Mouse (Mus musculus) gastrocnemius, adult 2 months (tissue): ENCODE measurements around the gene Kcnt2. TPM values are rescaled to one million over a fixed set of nuclear protein-coding genes. Genes with fewer than 3 reads are reported as not detected.

Experiments used
- DNase-seq: peaks from one replicate; pipeline ENCODE4 v3.0.0; 2022
- H3K27ac ChIP-seq: fragments of 200-600 bp; 2 replicates; pipeline ENCODE4 v1.8.1; 2022; ENCODE audit warnings: mild to moderate bottlenecking
- H3K4me3 ChIP-seq: fragments of 200-600 bp; 2 replicates; pipeline ENCODE4 v1.8.1; 2022; ENCODE audit warnings: mild to moderate bottlenecking, moderate library complexity
- CTCF ChIP-seq: fragments of 200-600 bp; IDR thresholded peaks from 2 replicates; pipeline ENCODE4 v1.8.1; 2022; ENCODE audit warnings: antibody characterized with exemption, mild to moderate bottlenecking, moderate library complexity
- intact Hi-C: fragments of 180-260 bp; cut with DNase I; formaldehyde crosslinking; loops from one replicate; pipeline ENCODE4 v1.15.1; 2025
- long read RNA-seq, 2 experiments: library from polyadenylated mRNA; stranded (forward); transcript quantifications; one replicate each; pipeline ENCODE4 v2.0.0; 2021
- total RNA-seq, 2 experiments: library from RNA; stranded (reverse); gene quantifications; 2 replicates each; pipeline ENCODE4 v1.2.3; 2021

Gene Kcnt2
- total RNA-seq = under 1 TPM; 0.45 to 0.56 TPM
- long read RNA-seq, experiment 1 = 0 reads
- long read RNA-seq, experiment 2 = 0 reads

GRCm38 (mm10) chr1:140245876-140246597 lies at the start of gene Kcnt2:
Gene Kcnt2 (plus strand): TSS chr1:140246158.
- H3K27ac ChIP-seq = peak within 1 kb of the TSS; percentile 16; the same call in 1 of the 2 replicates
- peak within 1 kb of the TSS; percentile 66 for H3K4me3 ChIP-seq
- peak; percentile 72 for DNase-seq
- no peak for TF ChIP-seq CTCF
- intact Hi-C loops = no loop called here

- Histone ChIP-seq H3K27ac (no peak overlapping the region), H3K4me3 (no peak overlapping the region)
- intact Hi-C loops = no loop called here
- no peak for TF ChIP-seq CTCF
- DNase-seq = no peak
These were observed 40.6 kb upstream of the Kcnt2 start for GRCm38 (mm10) chr1:140205329-140205728.

- intact Hi-C loops = no loop called here
- TF ChIP-seq CTCF = no peak
- DNase-seq = no peak
- H3K27ac ChIP-seq = no peak overlapping the region
- no peak overlapping the region for H3K4me3 ChIP-seq
These were observed 20.7 kb upstream of the Kcnt2 start for GRCm38 (mm10) chr1:140225221-140225620.

- intact Hi-C loops = no loop called here
- Histone ChIP-seq H3K27ac (no peak overlapping the region), H3K4me3 (no peak overlapping the region)
- no peak for TF ChIP-seq CTCF
- no peak for DNase-seq
These were observed 19.3 kb upstream of the Kcnt2 start for GRCm38 (mm10) chr1:140226673-140227072.

GRCm38 (mm10) chr1:140245465-140245864 lies 493 bp upstream of the Kcnt2 start:
- Histone ChIP-seq H3K27ac (peak overlapping the region; percentile 16; the same call in 1 of the 2 replicates), H3K4me3 (peak overlapping the region; percentile 66)
- intact Hi-C loops = no loop called here
- peak; percentile 49 for DNase-seq
- no peak for TF ChIP-seq CTCF

GRCm38 (mm10) chr1:140264696-140265095 lies 18.7 kb downstream of the Kcnt2 start:
- TF ChIP-seq CTCF = no peak
- DNase-seq = peak; percentile 35
- intact Hi-C loops = no loop called here
- Histone ChIP-seq H3K27ac (peak overlapping the region; percentile 20; the same call in 1 of the 2 replicates), H3K4me3 (no peak overlapping the region)

GRCm38 (mm10) chr1:140266047-140266446 lies 20.1 kb downstream of the Kcnt2 start:
- no peak overlapping the region for H3K27ac ChIP-seq
- intact Hi-C loops = no loop called here
- no peak overlapping the region for H3K4me3 ChIP-seq
- no peak for DNase-seq
- TF ChIP-seq CTCF = no peak

- intact Hi-C loops = no loop called here
- DNase-seq = no peak
- Histone ChIP-seq H3K4me3 (no peak overlapping the region), H3K27ac (no peak overlapping the region)
- no peak for TF ChIP-seq CTCF
These were observed 20.8 kb downstream of the Kcnt2 start for GRCm38 (mm10) chr1:140266643-140267286.

- intact Hi-C loops = no loop called here
- Histone ChIP-seq H3K4me3 (no peak overlapping the region), H3K27ac (no peak overlapping the region)
- TF ChIP-seq CTCF = no peak
- DNase-seq = no peak
These were observed 21.3 kb downstream of the Kcnt2 start for GRCm38 (mm10) chr1:140267288-140267687.

GRCm38 (mm10) chr1:140273624-140274023 lies 27.7 kb downstream of the Kcnt2 start:
- Histone ChIP-seq H3K4me3 (no peak overlapping the region), H3K27ac (no peak overlapping the region)
- intact Hi-C loops = no loop called here
- no peak for DNase-seq
- TF ChIP-seq CTCF = no peak

GRCm38 (mm10) chr1:140275813-140276212 lies 29.9 kb downstream of the Kcnt2 start:
- no peak for TF ChIP-seq CTCF
- H3K4me3 ChIP-seq = no peak overlapping the region
- intact Hi-C loops = no loop called here
- no peak overlapping the region for H3K27ac ChIP-seq
- no peak for DNase-seq

- no peak for TF ChIP-seq CTCF
- intact Hi-C loops = no loop called here
- Histone ChIP-seq H3K27ac (no peak overlapping the region), H3K4me3 (no peak overlapping the region)
- no peak for DNase-seq
These were observed 47.2 kb downstream of the Kcnt2 start for GRCm38 (mm10) chr1:140293140-140293539.

GRCm38 (mm10) chr1:140295482-140295881 lies 49.5 kb downstream of the Kcnt2 start:
- no peak for DNase-seq
- no peak for TF ChIP-seq CTCF
- H3K4me3 ChIP-seq = no peak overlapping the region
- no peak overlapping the region for H3K27ac ChIP-seq
- intact Hi-C loops = no loop called here
